ENCODE assay signal across 16 mouse cellular contexts in genomic region chr16:21376316-21376715, GRCm38 (mm10). TPM values are rescaled to one million over a fixed set of nuclear protein-coding genes. Genes with fewer than 3 reads are reported as not detected.
DNase-seq lines count a peak whose midpoint lies in the region; ATAC-seq and TF ChIP-seq lines count a peak whose summit lies in the region.
"Had no signal": no experiment of that assay in that cellular context is flagged by ENCODE, and none has a peak within 500 bp of the region (broad histone marks: within the 10 kb centered on the region; RNA-seq: fewer than 3 reads in every experiment).

No protein-coding gene starts in this region.

- H3K4me2 ChIP-seq in intestine, embryonic 14.5 days (ENCODE audit: low read length), result no peak overlapping the region
- H3K4me2 ChIP-seq in intestine, postnatal 0 days (replicated peaks; ENCODE audit: low read depth), result no peak overlapping the region
- H3K4me2 ChIP-seq in embryonic facial prominence, embryonic 15.5 days (replicated peaks), result no peak overlapping the region
- H3K4me2 ChIP-seq in stomach, embryonic 14.5 days (replicated peaks; ENCODE audit: low read depth, low read length), result no peak overlapping the region
- H3K4me2 ChIP-seq: hindbrain, embryonic 14.5 days; liver, embryonic 11.5 days had no signal

- H3K9ac ChIP-seq in intestine, embryonic 14.5 days (ENCODE audit: low read length), result no peak overlapping the region
- no peak overlapping the region for H3K9ac ChIP-seq in intestine, postnatal 0 days (ENCODE audit: low read depth, low read length)
- no peak overlapping the region for H3K9ac ChIP-seq in embryonic facial prominence, embryonic 15.5 days
- no peak overlapping the region for H3K9ac ChIP-seq in stomach, embryonic 14.5 days (replicated peaks; ENCODE audit: low read depth, low read length)
- H3K9ac ChIP-seq: hindbrain, embryonic 14.5 days had no signal

- no peak for DNase-seq in intestine, embryonic 14.5 days (ENCODE audit: low spot score)
- no peak for DNase-seq in embryonic facial prominence, embryonic 10.5 days (ENCODE audit: low spot score)
- no peak for DNase-seq in thymus, postnatal 25 days
- DNase-seq: adrenal gland, postnatal 25 days; cerebellum, adult 8-10 months; heart, adult 18-20 months; heart, postnatal 14 days; kidney, adult 9 months; retina, postnatal 1 day had no signal

- H3K4me3 ChIP-seq in intestine, embryonic 14.5 days (ENCODE audit: low read depth, low read length), result no peak overlapping the region
- no peak overlapping the region for H3K4me3 ChIP-seq in intestine, postnatal 0 days (ENCODE audit: low read depth, low read length)
- no peak overlapping the region for H3K4me3 ChIP-seq in embryonic facial prominence, embryonic 10.5 days
- no peak overlapping the region for H3K4me3 ChIP-seq in embryonic facial prominence, embryonic 15.5 days (replicated peaks)
- H3K4me3 ChIP-seq in stomach, embryonic 14.5 days (ENCODE audit: low read depth, low read length), result no peak overlapping the region
- H3K4me3 ChIP-seq: midbrain, embryonic 10.5 days had no signal

- peaks cover 19% of the 10 kb centered on the region for H3K4me1 ChIP-seq in intestine, embryonic 14.5 days (replicated peaks; ENCODE audit: control insufficient read depth, insufficient read depth, low read length)
- no peaks in the 10 kb centered on the region for H3K4me1 ChIP-seq in intestine, postnatal 0 days (replicated peaks; ENCODE audit: control insufficient read depth, insufficient read depth, low read length)
- H3K4me1 ChIP-seq in embryonic facial prominence, embryonic 10.5 days, result peaks cover 39% of the 10 kb centered on the region
- H3K4me1 ChIP-seq in embryonic facial prominence, embryonic 15.5 days, result peaks cover 38% of the 10 kb centered on the region
- peaks cover 21% of the 10 kb centered on the region for H3K4me1 ChIP-seq in stomach, embryonic 14.5 days (ENCODE audit: control insufficient read depth, insufficient read depth, low read length)

- no peak for ATAC-seq in intestine, embryonic 14.5 days (replicated peaks; ENCODE audit: low FRiP score, low TSS enrichment, low read depth)
- no peak for ATAC-seq in intestine, postnatal 0 days
- no peak for ATAC-seq in embryonic facial prominence, embryonic 15.5 days (ENCODE audit: insufficient number of reproducible peaks, low FRiP score, low TSS enrichment, low read depth)
- no peak for ATAC-seq in stomach, embryonic 14.5 days (ENCODE audit: insufficient number of reproducible peaks, insufficient read depth, low FRiP score, low read depth)
- ATAC-seq in CD4-positive, CD25-positive, alpha-beta regulatory T cell, adult 4 months, result no peak

- H3K27me3 ChIP-seq in intestine, embryonic 14.5 days (replicated peaks; ENCODE audit: control insufficient read depth, insufficient read depth, low read length), result no peaks in the 10 kb centered on the region
- H3K27me3 ChIP-seq in intestine, postnatal 0 days (replicated peaks; ENCODE audit: control insufficient read depth, insufficient read depth, low read length), result no peaks in the 10 kb centered on the region
- peaks cover 23% of the 10 kb centered on the region for H3K27me3 ChIP-seq in embryonic facial prominence, embryonic 10.5 days (replicated peaks; ENCODE audit: low read depth, poor library complexity, severe bottlenecking)
- H3K27me3 ChIP-seq in embryonic facial prominence, embryonic 15.5 days, result no peaks in the 10 kb centered on the region
- no peaks in the 10 kb centered on the region for H3K27me3 ChIP-seq in stomach, embryonic 14.5 days (ENCODE audit: control insufficient read depth, insufficient read depth, low read length)

- H3K36me3 ChIP-seq in intestine, embryonic 14.5 days (ENCODE audit: control insufficient read depth, insufficient read depth, low read length), result no peaks in the 10 kb centered on the region
- no peaks in the 10 kb centered on the region for H3K36me3 ChIP-seq in intestine, postnatal 0 days (ENCODE audit: control insufficient read depth, insufficient read depth)
- H3K36me3 ChIP-seq in embryonic facial prominence, embryonic 10.5 days (replicated peaks), result no peaks in the 10 kb centered on the region
- no peaks in the 10 kb centered on the region for H3K36me3 ChIP-seq in embryonic facial prominence, embryonic 15.5 days
- H3K36me3 ChIP-seq in stomach, embryonic 14.5 days (ENCODE audit: control insufficient read depth, insufficient read depth, low read length), result no peaks in the 10 kb centered on the region
- H3K36me3 ChIP-seq: midbrain, embryonic 10.5 days had no signal

- TF ChIP-seq CTCF in intestine, postnatal 0 days (IDR thresholded peaks at IDR 0.05; ENCODE audit: low read depth), result no peak

- 63% methylated on average over 8 of the region's 8 CpGs for WGBS in intestine, embryonic 14.5 days
- 69% methylated on average over 8 of the region's 8 CpGs for WGBS in intestine, postnatal 0 days
- WGBS in embryonic facial prominence, embryonic 10.5 days, result 90% methylated on average over 8 of the region's 8 CpGs
- 60% methylated on average over 8 of the region's 8 CpGs for WGBS in embryonic facial prominence, embryonic 15.5 days
- WGBS in stomach, embryonic 14.5 days, result 62% methylated on average over 8 of the region's 8 CpGs

- H3K27ac ChIP-seq in intestine, embryonic 14.5 days (ENCODE audit: low read depth), result peak overlapping the region; percentile 84; the same call in 1 of the 2 replicates
- no peak overlapping the region for H3K27ac ChIP-seq in intestine, postnatal 0 days (ENCODE audit: low read depth, low read length)
- H3K27ac ChIP-seq in embryonic facial prominence, embryonic 10.5 days (replicated peaks), result peak overlapping the region; percentile 80; the same call in 1 of the 2 replicates
- H3K27ac ChIP-seq in embryonic facial prominence, embryonic 15.5 days (replicated peaks), result peak overlapping the region; percentile 85
- peak overlapping the region; percentile 89; the same call in 1 of the 2 replicates for H3K27ac ChIP-seq in stomach, embryonic 14.5 days (ENCODE audit: low read length)
- H3K27ac ChIP-seq: hindbrain, embryonic 14.5 days had no signal

- H3K9me3 ChIP-seq in intestine, embryonic 14.5 days (ENCODE audit: control insufficient read depth, low read length), result no peaks in the 10 kb centered on the region
- H3K9me3 ChIP-seq in intestine, postnatal 0 days (ENCODE audit: control insufficient read depth), result no peaks in the 10 kb centered on the region
- no peaks in the 10 kb centered on the region for H3K9me3 ChIP-seq in embryonic facial prominence, embryonic 10.5 days
- no peaks in the 10 kb centered on the region for H3K9me3 ChIP-seq in embryonic facial prominence, embryonic 15.5 days (replicated peaks)
- no peaks in the 10 kb centered on the region for H3K9me3 ChIP-seq in stomach, embryonic 14.5 days (ENCODE audit: control insufficient read depth, low read depth, low read length)
- H3K9me3 ChIP-seq: midbrain, embryonic 10.5 days had no signal

RNA-seq across cellular contexts. Expression of gene Vps8, which starts 46.6 kb away (rescaled TPM):
- polyA plus RNA-seq in intestine, embryonic 14.5 days (2014; fragmentation: Nextera tagmentation; extraction: Ambion mirVana), result 14.4 and 20.8 TPM in 2 replicates
- 6.6 and 9.5 TPM in 2 replicates for polyA plus RNA-seq in intestine, postnatal 0 days (2015; fragmentation: Nextera tagmentation; extraction: Ambion mirVana)
- polyA plus RNA-seq in embryonic facial prominence, embryonic 10.5 days (2016; fragmentation: Nextera tagmentation; extraction: Ambion mirVana), result 16.4 and 16.6 TPM in 2 replicates
- 15.7 and 16.9 TPM in 2 replicates for polyA plus RNA-seq in embryonic facial prominence, embryonic 15.5 days (2015; fragmentation: Nextera tagmentation; extraction: Ambion mirVana)
- polyA plus RNA-seq in stomach, embryonic 14.5 days (2014; fragmentation: Nextera tagmentation; extraction: Ambion mirVana), result 20.4 and 24.9 TPM in 2 replicates
- polyA plus RNA-seq in CD4-positive, CD25-positive, alpha-beta regulatory T cell, adult 4 months (2017; shearing (Covaris generic)), result 10 to 100 TPM; 11.7 to 21.9 TPM
